Mouse (Mus musculus) intestine, embryonic 16.5 days (tissue): ENCODE measurements around the gene Prpf38b. TPM values are rescaled to one million over a fixed set of nuclear protein-coding genes. Genes with fewer than 3 reads are reported as not detected.

Source experiments
- ATAC-seq: fragments of 200-750 bp; cut with Nextera tagmentation; 2 replicates; pipeline ENCODE4 v1.8.0; 2017; ENCODE audit warnings: moderate TSS enrichment, moderate library complexity
- H3K27ac ChIP-seq: fragments of 300-500 bp; sonication (generic); 2 replicates; pipeline ENCODE4 v1.5.1; 2014; ENCODE audit warnings: mild to moderate bottlenecking, low read length
- H3K27me3 ChIP-seq: fragments of 300-500 bp; sonication (generic); replicated peaks from 2 replicates; pipeline ENCODE4 v1.6.1; 2014; ENCODE audit warnings: low read length, control low read depth, mixed read lengths; ENCODE audit not compliant: control insufficient read depth, insufficient read depth
- H3K36me3 ChIP-seq: fragments of 300-500 bp; sonication (generic); 2 replicates; pipeline ENCODE4 v1.6.1; 2014; ENCODE audit warnings: low read length, control low read depth; ENCODE audit not compliant: control insufficient read depth, insufficient read depth
- H3K4me1 ChIP-seq: fragments of 300-500 bp; sonication (generic); 2 replicates; pipeline ENCODE4 v1.6.1; 2014; ENCODE audit warnings: low read length, control low read depth, mixed read lengths; ENCODE audit not compliant: control insufficient read depth, insufficient read depth
- H3K4me2 ChIP-seq: fragments of 300-500 bp; sonication (generic); 2 replicates; pipeline ENCODE4 v1.6.1; 2014; ENCODE audit warnings: low read depth, low read length, control low read depth
- H3K4me3 ChIP-seq: fragments of 300-500 bp; sonication (generic); 2 replicates; pipeline ENCODE4 v1.5.1; 2014; ENCODE audit warnings: mild to moderate bottlenecking, low read length
- H3K9ac ChIP-seq: fragments of 300-500 bp; sonication (generic); 2 replicates; pipeline ENCODE4 v1.6.1; 2014; ENCODE audit warnings: low read depth, low read length
- H3K9me3 ChIP-seq: fragments of 300-500 bp; sonication (generic); 2 replicates; pipeline ENCODE4 v1.6.1; 2016; ENCODE audit warnings: low read length, control low read depth; ENCODE audit not compliant: control insufficient read depth
- WGBS: fragments of 180-500 bp; shearing (Covaris S2); extraction: QIAGEN DNeasy Blood & Tissue Kit; methylation state at CpG from one replicate; pipeline ENCODE4 v1.1.7; 2014; 5-methylcytosine and 5-hydroxymethylcytosine counted together
- polyA plus RNA-seq: library from polyadenylated mRNA; unstranded; fragments of >200 nt; fragmentation: Nextera tagmentation; extraction: Ambion mirVana; gene quantifications from 2 replicates; pipeline ENCODE4 v1.2.1, GENCODE M21; 2015

Gene Prpf38b
- polyA plus RNA-seq, 1 experiment from 2014 or later: 57.8 TPM

- no peaks in the 10 kb centered on the region for H3K4me1 ChIP-seq
- H3K27ac ChIP-seq: no peak overlapping the region
- no peaks in the 10 kb centered on the region for H3K36me3 ChIP-seq
- no peak overlapping the region for H3K4me3 ChIP-seq
- ATAC-seq: peak; percentile 54
- H3K9ac ChIP-seq: no peak overlapping the region
- 63% methylated on average over 1 of the region's 1 CpGs for WGBS
- H3K27me3 ChIP-seq: no peaks in the 10 kb centered on the region
- H3K9me3 ChIP-seq: peaks cover 3% of the 10 kb centered on the region; the same call in 1 of the 2 replicates
- no peak overlapping the region for H3K4me2 ChIP-seq
Measured at GRCm38 (mm10) chr3:108926308-108926707, 14.8 kb upstream of the Prpf38b start.

- no peaks in the 10 kb centered on the region for H3K36me3 ChIP-seq
- 63% methylated on average over 4 of the region's 4 CpGs for WGBS
- H3K27me3 ChIP-seq: no peaks in the 10 kb centered on the region
- peak overlapping the region; percentile 16; the same call in 1 of the 2 replicates for H3K27ac ChIP-seq
- peak; percentile 71 for ATAC-seq
- H3K9ac ChIP-seq: no peak overlapping the region
- H3K4me2 ChIP-seq: no peak overlapping the region
- H3K4me1 ChIP-seq: no peaks in the 10 kb centered on the region
- H3K9me3 ChIP-seq: peaks cover 3% of the 10 kb centered on the region; the same call in 1 of the 2 replicates
- H3K4me3 ChIP-seq: no peak overlapping the region
Measured at GRCm38 (mm10) chr3:108925677-108926076, 14.2 kb upstream of the Prpf38b start.

GRCm38 (mm10) chr3:108921822-108922221 is 10.3 kb upstream of the Prpf38b start:
- H3K9me3 ChIP-seq: no peaks in the 10 kb centered on the region
- 91% methylated on average over 1 of the region's 1 CpGs for WGBS
- no peak overlapping the region for H3K4me2 ChIP-seq
- H3K27ac ChIP-seq: no peak overlapping the region
- H3K9ac ChIP-seq: no peak overlapping the region
- no peaks in the 10 kb centered on the region for H3K27me3 ChIP-seq
- H3K4me1 ChIP-seq: no peaks in the 10 kb centered on the region
- H3K4me3 ChIP-seq: no peak overlapping the region
- H3K36me3 ChIP-seq: no peaks in the 10 kb centered on the region
- no peak for ATAC-seq

- H3K27ac ChIP-seq: peak overlapping the region; percentile 26; the same call in 1 of the 2 replicates
- no peaks in the 10 kb centered on the region for H3K27me3 ChIP-seq
- no peaks in the 10 kb centered on the region for H3K4me1 ChIP-seq
- ATAC-seq: peak; percentile 66
- no peaks in the 10 kb centered on the region for H3K36me3 ChIP-seq
- WGBS: 80% methylated on average over 3 of the region's 3 CpGs
- no peak overlapping the region for H3K4me3 ChIP-seq
- H3K9ac ChIP-seq: no peak overlapping the region
- H3K9me3 ChIP-seq: no peaks in the 10 kb centered on the region
- no peak overlapping the region for H3K4me2 ChIP-seq
Measured at GRCm38 (mm10) chr3:108920442-108921070, 9.0 kb upstream of the Prpf38b start.

GRCm38 (mm10) chr3:108918852-108919251 is 7.3 kb upstream of the Prpf38b start:
- no peak overlapping the region for H3K4me2 ChIP-seq
- no peak overlapping the region for H3K27ac ChIP-seq
- H3K36me3 ChIP-seq: no peaks in the 10 kb centered on the region
- H3K9me3 ChIP-seq: no peaks in the 10 kb centered on the region
- no peaks in the 10 kb centered on the region for H3K4me1 ChIP-seq
- no peaks in the 10 kb centered on the region for H3K27me3 ChIP-seq
- no peak overlapping the region for H3K9ac ChIP-seq
- 77% methylated on average over 1 of the region's 1 CpGs for WGBS
- no peak overlapping the region for H3K4me3 ChIP-seq
- ATAC-seq: peak; percentile 61

GRCm38 (mm10) chr3:108917986-108918385 is 6.5 kb upstream of the Prpf38b start:
- no peaks in the 10 kb centered on the region for H3K9me3 ChIP-seq
- 50% methylated on average over 3 of the region's 3 CpGs for WGBS
- no peaks in the 10 kb centered on the region for H3K27me3 ChIP-seq
- no peaks in the 10 kb centered on the region for H3K36me3 ChIP-seq
- no peak overlapping the region for H3K4me2 ChIP-seq
- no peak overlapping the region for H3K27ac ChIP-seq
- no peak overlapping the region for H3K4me3 ChIP-seq
- no peak for ATAC-seq
- H3K4me1 ChIP-seq: no peaks in the 10 kb centered on the region
- H3K9ac ChIP-seq: no peak overlapping the region

- H3K9ac ChIP-seq: no peak overlapping the region
- no peak for ATAC-seq
- H3K4me1 ChIP-seq: no peaks in the 10 kb centered on the region
- H3K27ac ChIP-seq: no peak overlapping the region
- no peaks in the 10 kb centered on the region for H3K9me3 ChIP-seq
- WGBS: 44% methylated on average over 4 of the region's 4 CpGs
- H3K27me3 ChIP-seq: no peaks in the 10 kb centered on the region
- no peak overlapping the region for H3K4me3 ChIP-seq
- H3K4me2 ChIP-seq: no peak overlapping the region
- H3K36me3 ChIP-seq: no peaks in the 10 kb centered on the region
Measured at GRCm38 (mm10) chr3:108916857-108917256, 5.3 kb upstream of the Prpf38b start.

GRCm38 (mm10) chr3:108915999-108916398 is 4.5 kb upstream of the Prpf38b start:
- H3K4me3 ChIP-seq: no peak overlapping the region
- 69% methylated on average over 1 of the region's 1 CpGs for WGBS

GRCm38 (mm10) chr3:108911081-108911547 is 413 bp downstream of the Prpf38b start:
- Histone ChIP-seq H3K27me3 (no peaks in the 10 kb centered on the region), H3K9me3 (no peaks in the 10 kb centered on the region), H3K27ac (peak overlapping the region; percentile 100), H3K36me3 (0 out of 2 replicates have a peak, but pooled peaks cover 8% of the 10 kb centered on the region), H3K4me1 (peaks cover 8% of the 10 kb centered on the region), H3K4me2 (peak overlapping the region; percentile 74), H3K9ac (peak overlapping the region; percentile 97), H3K4me3 (peak overlapping the region; percentile 94)
- under 1% methylated on average over 44 of the region's 44 CpGs for WGBS
- peak; percentile 92 for ATAC-seq

More at GRCm38 (mm10) chr3:108915999-108916398, 4.5 kb upstream of the Prpf38b start:
- Histone ChIP-seq H3K9me3 (no peaks in the 10 kb centered on the region), H3K9ac (no peak overlapping the region), H3K27me3 (no peaks in the 10 kb centered on the region), H3K4me1 (no peaks in the 10 kb centered on the region), H3K36me3 (no peaks in the 10 kb centered on the region), H3K4me2 (no peak overlapping the region), H3K27ac (no peak overlapping the region)
- ATAC-seq: no peak
